Mouse (Mus musculus) splenic B cell, adult 2 months (primary cell): ENCODE results near the gene Cfap45.

Experiments
- DNase-seq: peaks from one replicate; pipeline ENCODE4 v3.0.0-alpha.2; 2011; ENCODE audit warnings: low read depth, low spot score
- H3K27me3 ChIP-seq: 2 replicates; pipeline ENCODE4 v1.6.1; 2012; ENCODE audit warnings: mild to moderate bottlenecking, low read length, moderate library complexity, mixed read lengths; ENCODE audit not compliant: control insufficient read depth, poor library complexity, insufficient read depth, severe bottlenecking
- H3K36me3 ChIP-seq: 2 replicates; pipeline ENCODE4 v1.6.1; 2012; ENCODE audit warnings: mild to moderate bottlenecking, low read length, moderate library complexity, mixed read lengths; ENCODE audit not compliant: control insufficient read depth, poor library complexity, insufficient read depth, severe bottlenecking

The Cfap45 gene

GRCm38 (mm10) chr1:172549717-172550116, 29.1 kb downstream of the Cfap45 start:
- Histone ChIP-seq H3K27me3 (no peaks in the 10 kb centered on the region), H3K36me3 (peaks cover 2% of the 10 kb centered on the region; the same call in 1 of the 2 replicates)
- DNase-seq, result no peak

DNA sequence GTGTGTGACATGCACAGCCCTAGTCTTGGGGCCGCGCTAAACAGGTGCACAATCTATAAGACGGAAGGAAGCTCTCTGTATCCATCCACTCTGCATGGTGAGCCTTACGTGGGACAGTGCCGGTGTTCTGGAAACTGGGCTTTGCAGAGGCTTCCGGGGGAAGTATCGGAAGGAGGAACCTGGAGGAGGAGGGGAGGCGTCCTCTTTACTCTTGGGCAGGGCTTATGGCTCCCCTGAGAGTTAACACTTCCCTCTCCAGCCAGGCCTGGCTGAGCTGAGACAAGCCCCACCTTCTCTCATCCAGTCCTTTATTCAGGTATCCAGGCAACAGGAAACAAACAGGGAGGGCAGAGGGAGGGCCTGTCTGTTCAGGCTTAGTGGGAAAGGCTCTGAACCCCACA, 29.9 kb downstream of the Cfap45 start:
- H3K27me3 ChIP-seq, result no peaks in the 10 kb centered on the region
- DNase-seq, result peak; percentile 84

DNA sequence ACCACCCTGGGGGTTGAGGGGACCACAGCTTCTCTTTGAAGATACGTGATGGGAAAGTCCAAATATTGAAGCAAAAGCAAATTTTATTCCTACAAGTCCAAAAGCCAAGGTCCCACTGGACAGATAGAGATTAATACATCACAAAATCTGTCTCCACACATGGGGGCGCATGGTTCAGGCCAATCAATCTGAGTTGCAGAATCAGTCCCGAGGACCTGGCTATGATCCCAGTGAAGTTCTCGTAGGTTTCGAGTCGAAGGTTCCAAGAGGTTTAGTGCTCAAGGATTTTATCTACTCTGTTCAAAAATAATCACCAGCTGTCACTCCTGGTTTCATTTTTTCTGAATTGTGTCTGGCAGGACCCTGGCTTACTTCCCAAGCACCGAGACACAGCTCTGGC, 30.4 kb downstream of the Cfap45 start:
- Histone ChIP-seq H3K27me3 (no peaks in the 10 kb centered on the region), H3K36me3 (no peaks in the 10 kb centered on the region)
- no peak for DNase-seq

More for the DNA sequence above, 29.9 kb downstream of the Cfap45 start:
- no peaks in the 10 kb centered on the region for H3K36me3 ChIP-seq

DNA sequence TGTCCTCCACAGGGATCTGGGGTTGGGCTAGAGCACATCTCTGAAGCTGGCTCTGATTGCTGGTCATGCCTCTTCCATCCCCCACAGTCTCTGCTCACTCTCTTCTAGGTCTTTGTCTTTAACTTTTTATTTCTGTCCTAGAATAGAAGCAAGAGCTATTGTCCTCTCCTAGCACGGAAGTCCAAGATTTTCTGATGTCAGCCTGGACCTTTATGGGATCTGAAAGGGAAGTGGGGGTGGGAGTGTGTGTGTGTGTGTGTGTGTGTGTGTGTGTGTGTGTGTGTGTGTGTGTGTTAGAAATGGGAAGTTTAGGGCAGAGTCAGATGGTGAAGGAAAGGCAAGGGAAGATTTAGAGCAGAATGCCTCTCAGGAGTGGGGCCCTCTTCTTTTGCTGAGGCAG, 32.0 kb downstream of the Cfap45 start:
- Histone ChIP-seq H3K36me3 (no peaks in the 10 kb centered on the region), H3K27me3 (no peaks in the 10 kb centered on the region)
- DNase-seq, result no peak

DNA sequence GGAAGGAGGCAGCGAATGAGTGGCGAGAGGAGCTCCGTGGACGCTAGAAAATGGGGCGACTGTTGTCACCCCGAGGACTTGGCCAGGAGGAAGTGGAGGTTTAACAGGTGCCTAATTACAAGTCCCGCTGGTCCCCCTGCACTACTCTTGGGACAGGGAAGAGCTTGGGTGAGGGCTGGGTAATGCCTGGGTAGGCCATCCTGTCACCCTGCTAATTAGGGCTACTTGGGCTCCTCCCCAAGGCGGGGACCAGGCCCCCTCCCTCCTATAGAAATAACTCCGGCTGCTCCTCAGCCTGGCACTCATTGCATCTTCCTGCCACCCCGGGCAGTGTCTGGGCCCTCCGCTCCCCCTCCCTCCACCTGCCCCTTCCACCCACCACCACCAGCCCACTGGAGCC, 35.0 kb downstream of the Cfap45 start, which contains the start of gene Vsig8:
TSS of gene Vsig8 (plus strand) at position 301 of the 400 bp plus-strand sequence.
- no peak for DNase-seq
- H3K27me3 ChIP-seq, result no peaks in the 10 kb centered on the region
- H3K36me3 ChIP-seq, result no peaks in the 10 kb centered on the region

- peak; percentile 77 for DNase-seq
- Histone ChIP-seq H3K27me3 (no peaks in the 10 kb centered on the region; the same call in 1 of the 2 replicates), H3K36me3 (no peaks in the 10 kb centered on the region)
Measured at GRCm38 (mm10) chr1:172562641-172563464, 42.3 kb downstream of the Cfap45 start.

- DNase-seq, result no peak
Measured at GRCm38 (mm10) chr1:172563465-172563828, 42.8 kb downstream of the Cfap45 start.

DNA sequence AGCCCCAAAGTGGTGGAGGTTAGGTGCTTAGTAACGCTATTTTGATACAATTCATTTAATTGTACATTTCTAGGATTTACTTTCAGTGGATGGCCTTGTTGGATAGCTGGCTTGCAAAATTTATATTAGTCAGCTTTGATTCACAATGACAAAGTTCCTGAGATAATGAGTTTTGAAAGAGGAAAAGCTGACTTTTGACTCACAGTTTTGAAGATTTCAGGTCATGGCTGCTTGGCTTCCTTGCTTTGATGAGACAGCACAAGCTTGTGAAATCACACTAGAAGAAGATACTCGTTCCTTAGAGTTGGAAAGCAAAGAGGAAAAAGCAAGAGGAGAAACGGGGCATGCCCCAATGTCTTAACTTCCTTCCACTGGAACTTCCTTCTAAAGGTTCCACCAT, 45.5 kb downstream of the Cfap45 start:
- H3K27me3 ChIP-seq, result no peaks in the 10 kb centered on the region; the same call in 1 of the 2 replicates
- no peak for DNase-seq
- no peaks in the 10 kb centered on the region for H3K36me3 ChIP-seq

More at GRCm38 (mm10) chr1:172563465-172563828, 42.8 kb downstream of the Cfap45 start:
- Histone ChIP-seq H3K36me3 (no peaks in the 10 kb centered on the region), H3K27me3 (no peaks in the 10 kb centered on the region; the same call in 1 of the 2 replicates)

GRCm38 (mm10) chr1:172567758-172568157, 47.2 kb downstream of the Cfap45 start:
- Histone ChIP-seq H3K36me3 (no peaks in the 10 kb centered on the region), H3K27me3 (no peaks in the 10 kb centered on the region)

DNA sequence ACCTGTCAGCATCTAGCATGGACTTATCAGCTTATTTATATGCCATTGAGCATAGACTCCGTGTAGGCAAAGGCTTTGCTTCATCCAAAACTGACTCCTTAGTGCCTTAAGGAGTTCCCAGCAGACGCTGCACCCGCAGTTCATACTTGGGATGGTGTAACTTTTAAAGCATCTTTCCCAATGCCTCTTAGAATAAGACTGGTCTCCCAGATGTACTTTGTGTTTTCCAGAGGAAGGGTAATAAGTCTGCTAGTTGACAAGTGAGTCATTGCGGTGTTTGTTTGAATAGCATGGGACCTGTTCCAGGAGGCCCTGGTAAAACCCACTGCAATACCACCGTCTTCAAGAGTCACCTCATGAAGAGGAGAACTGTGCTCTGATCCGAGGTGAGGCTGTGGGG, 59.5 kb downstream of the Cfap45 start:
- no peak for DNase-seq
- Histone ChIP-seq H3K27me3 (no peaks in the 10 kb centered on the region), H3K36me3 (no peaks in the 10 kb centered on the region)

More at GRCm38 (mm10) chr1:172567758-172568157, 47.2 kb downstream of the Cfap45 start:
- DNase-seq, result no peak

DNA sequence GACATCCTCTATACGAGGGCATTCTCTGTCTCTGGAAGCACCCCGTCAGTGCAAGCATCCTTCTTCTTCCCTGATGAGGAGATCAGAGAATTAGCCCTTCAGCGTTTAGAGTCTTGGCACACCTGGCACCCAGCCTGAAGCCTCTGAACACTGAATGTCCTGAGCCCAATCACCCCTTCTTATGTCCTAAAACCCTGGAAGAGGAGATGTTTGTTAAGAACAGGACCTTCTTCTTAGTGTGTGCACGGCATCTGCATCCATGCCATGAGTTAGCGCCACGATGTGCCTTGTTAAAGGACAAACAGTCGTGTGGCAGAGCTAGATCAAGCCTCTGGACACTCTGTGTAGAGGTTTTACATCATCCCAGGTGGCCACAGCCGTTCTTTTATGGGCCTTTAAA, 61.8 kb downstream of the Cfap45 start:
- no peak for DNase-seq
- no peaks in the 10 kb centered on the region for H3K27me3 ChIP-seq
- no peaks in the 10 kb centered on the region for H3K36me3 ChIP-seq

DNA sequence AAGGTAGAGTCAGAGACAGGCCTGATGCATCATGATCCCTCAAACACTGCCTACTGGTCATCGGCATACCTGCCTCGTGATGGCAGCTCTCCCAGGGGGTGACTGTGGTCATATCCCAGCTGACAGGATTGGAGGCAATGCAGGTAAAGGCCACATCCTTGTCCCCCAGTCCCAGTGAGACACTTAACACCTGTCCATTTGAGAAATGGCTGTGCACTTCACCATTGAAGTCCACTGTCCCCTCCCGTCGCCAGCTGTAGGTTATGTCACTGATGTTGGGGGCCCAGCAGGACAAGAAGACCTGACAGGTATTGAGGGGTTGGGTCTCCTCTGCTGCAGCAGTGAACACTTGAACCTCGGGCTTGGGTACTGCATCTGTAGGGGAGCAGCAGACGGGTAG, 63.7 kb downstream of the Cfap45 start:
- no peaks in the 10 kb centered on the region for H3K36me3 ChIP-seq
- no peaks in the 10 kb centered on the region for H3K27me3 ChIP-seq
- DNase-seq, result no peak

DNA sequence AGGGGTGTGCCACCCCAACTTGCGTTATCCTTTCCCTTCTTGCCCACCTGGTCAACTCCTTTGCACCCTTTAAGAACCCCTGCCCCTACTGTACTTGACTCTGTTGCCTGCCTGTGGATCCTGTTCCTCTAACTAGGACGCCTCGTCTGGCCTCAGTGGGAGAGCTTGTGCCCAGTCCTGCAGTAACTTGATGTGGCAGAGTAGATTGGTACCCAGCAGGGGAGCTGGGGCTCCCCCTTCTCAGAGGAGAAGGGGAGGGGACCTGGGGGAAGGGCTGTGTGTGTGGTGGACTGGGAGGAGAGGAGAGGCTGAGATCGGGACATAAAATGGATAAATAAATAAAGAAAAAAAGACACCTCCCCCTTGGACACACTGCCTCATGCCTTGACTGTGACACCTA, 64.4 kb downstream of the Cfap45 start:
- no peak for DNase-seq
- no peaks in the 10 kb centered on the region for H3K27me3 ChIP-seq
- no peaks in the 10 kb centered on the region for H3K36me3 ChIP-seq

- Histone ChIP-seq H3K36me3 (no peaks in the 10 kb centered on the region), H3K27me3 (no peaks in the 10 kb centered on the region)
- no peak for DNase-seq
Measured at GRCm38 (mm10) chr1:172585612-172586567, 65.3 kb downstream of the Cfap45 start.

DNA sequence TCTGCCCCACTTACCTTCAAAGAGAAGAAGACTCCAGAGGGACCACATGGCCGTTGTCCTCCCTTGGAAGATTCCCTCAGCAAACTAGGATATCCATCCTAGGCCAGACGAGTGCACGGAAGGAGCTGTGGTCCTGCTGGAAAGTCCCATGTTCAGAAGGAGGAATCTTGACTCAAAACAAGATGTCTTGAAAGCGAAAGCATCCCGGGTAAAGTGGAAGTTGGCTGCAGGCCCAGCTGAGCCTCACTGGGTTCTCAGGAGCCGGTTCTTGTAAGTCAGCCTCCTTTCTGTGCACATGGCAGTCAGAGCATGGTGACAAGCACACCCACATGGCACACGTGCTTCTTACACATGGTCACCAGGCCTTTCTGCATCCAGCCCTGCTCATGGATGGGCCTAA, 69.8 kb downstream of the Cfap45 start, which contains the start of gene Slamf8:
TSS of gene Slamf8 (minus strand) at position 184 of the 400 bp plus-strand sequence.
- DNase-seq, result peak; percentile 16
- no peaks in the 10 kb centered on the region for H3K36me3 ChIP-seq

More for the DNA sequence above, 69.8 kb downstream of the Cfap45 start, which contains the start of gene Slamf8:
- no peaks in the 10 kb centered on the region for H3K27me3 ChIP-seq
